Mouse (Mus musculus) CH12.LX (cell line): Measurements from ENCODE around the gene Eefsec. TPM values are rescaled to one million over a fixed set of nuclear protein-coding genes. Genes with fewer than 3 reads are reported as not detected.

Experiments used
- DNase-seq: peaks from one replicate; pipeline ENCODE4 v3.0.0-alpha.2; 2013; ENCODE audit errors: extremely low read depth
- H3K27ac ChIP-seq: 2 replicates; pipeline ENCODE4 v1.5.1; 2012; ENCODE audit warnings: low read depth, mild to moderate bottlenecking, control low read depth, moderate library complexity; ENCODE audit not compliant: insufficient read depth
- H3K27me3 ChIP-seq: replicated peaks from 2 replicates; pipeline ENCODE3; 2012; ENCODE audit warnings: inconsistent platforms
- H3K36me3 ChIP-seq, 2 experiments: replicated peaks in 1 of 2; 2 replicates each; pipeline versions ENCODE3 to v1.6.1; 2012; ENCODE audit warnings: inconsistent platforms in 1 of 2, low read length in 1 of 2, mild to moderate bottlenecking in 1 of 2, mixed read lengths in 1 of 2, moderate library complexity in 1 of 2; ENCODE audit not compliant: control insufficient read depth in 1 of 2, insufficient read depth in 1 of 2
- H3K4me1 ChIP-seq, 2 experiments: 2 replicates each; pipeline ENCODE4 v1.6.1; 2012; ENCODE audit warnings: inconsistent platforms in 1 of 2, moderate library complexity in 1 of 2; ENCODE audit not compliant: insufficient read depth in 2 of 2, control insufficient read depth in 1 of 2
- H3K4me2 ChIP-seq: 2 replicates; pipeline ENCODE4 v1.6.1; 2012; ENCODE audit warnings: low read depth, mild to moderate bottlenecking, control low read depth; ENCODE audit not compliant: poor library complexity, insufficient read depth, severe bottlenecking
- H3K4me3 ChIP-seq, 3 experiments: fragments of 150-350 bp in 1 of 3; sonication (generic) in 1 of 3; replicated peaks in 1 of 3; 2 replicates each; pipeline versions ENCODE3 to v1.5.1; 2011 to 2012; ENCODE audit warnings: low read depth in 2 of 3, low read length in 2 of 3, mild to moderate bottlenecking in 2 of 3, moderate library complexity in 2 of 3, control low read depth in 1 of 3, improper control_type of control experiment in 1 of 3, inconsistent platforms in 1 of 3, mixed read lengths in 1 of 3; ENCODE audit not compliant: poor library complexity in 1 of 3
- H3K79me2 ChIP-seq: replicated peaks from 2 replicates; pipeline ENCODE4 v1.6.1; 2012; ENCODE audit warnings: mild to moderate bottlenecking, moderate library complexity; ENCODE audit not compliant: control insufficient read depth, poor library complexity, insufficient read depth, severe bottlenecking; ENCODE audit errors: extremely low read depth
- H3K9ac ChIP-seq: 2 replicates; pipeline ENCODE4 v1.6.1; 2012; ENCODE audit warnings: low read depth, mild to moderate bottlenecking, control low read depth, moderate library complexity; ENCODE audit not compliant: insufficient read depth
- H3K9me3 ChIP-seq: replicated peaks from 2 replicates; pipeline ENCODE3; 2012; ENCODE audit warnings: low read length, inconsistent platforms, mixed read lengths
- BHLHE40 ChIP-seq: IDR thresholded peaks from 2 replicates; pipeline ENCODE4 v1.6.1; 2011; ENCODE audit warnings: mild to moderate bottlenecking, low read depth, low read length, improper control_type of control experiment
- CTCF ChIP-seq, 2 experiments: IDR thresholded peaks in 1 of 2; conservative IDR thresholded peaks in 1 of 2; 2 replicates each; pipeline ENCODE4 v1.5.1; 2011 to 2012; ENCODE audit warnings: low read depth in 2 of 2, low read length in 2 of 2, improper control_type of control experiment in 1 of 2, inconsistent platforms in 1 of 2, mild to moderate bottlenecking in 1 of 2, moderate library complexity in 1 of 2
- ELF1 ChIP-seq: IDR thresholded peaks from 2 replicates; pipeline ENCODE4 v1.6.1; 2014; ENCODE audit warnings: low read depth, mild to moderate bottlenecking, inconsistent platforms, low read length, improper control_type of control experiment
- GABPA ChIP-seq: IDR thresholded peaks from 2 replicates; pipeline ENCODE4 v1.6.1; 2012; ENCODE audit warnings: low read depth, low read length, improper control_type of control experiment, inconsistent platforms; ENCODE audit not compliant: insufficient replicate concordance
- HCFC1 ChIP-seq: IDR thresholded peaks from 2 replicates; pipeline ENCODE4 v1.6.1; 2012; ENCODE audit warnings: low read depth, mild to moderate bottlenecking, inconsistent platforms, low read length, improper control_type of control experiment
- JUND ChIP-seq: conservative IDR thresholded peaks from 2 replicates; pipeline ENCODE4 v1.6.1; 2011; ENCODE audit warnings: low read depth, low read length, improper control_type of control experiment
- KAT2A ChIP-seq: IDR thresholded peaks from 2 replicates; pipeline ENCODE4 v1.6.1; 2012; ENCODE audit warnings: low read length, improper control_type of control experiment, inconsistent platforms; ENCODE audit not compliant: insufficient replicate concordance
- MAFK ChIP-seq: IDR thresholded peaks from 2 replicates; pipeline ENCODE4 v1.6.1; 2011; ENCODE audit warnings: low read length, improper control_type of control experiment; ENCODE audit not compliant: insufficient replicate concordance
- MEF2A ChIP-seq: IDR thresholded peaks from 2 replicates; pipeline ENCODE4 v1.6.1; 2014; ENCODE audit warnings: low read depth, mild to moderate bottlenecking, inconsistent platforms, low read length, improper control_type of control experiment, borderline replicate concordance
- MYC ChIP-seq: IDR thresholded peaks from 2 replicates; pipeline ENCODE4 v1.6.1; 2011; ENCODE audit warnings: low read depth, mild to moderate bottlenecking, improper control_type of control experiment, low read length
- NELFE ChIP-seq: IDR thresholded peaks from 2 replicates; pipeline ENCODE4 v1.6.1; 2011; ENCODE audit warnings: low read depth, low read length, improper control_type of control experiment
- NRF1 ChIP-seq: IDR thresholded peaks from 2 replicates; pipeline ENCODE4 v1.6.1; 2014; ENCODE audit warnings: low read depth, mild to moderate bottlenecking, inconsistent platforms, low read length, improper control_type of control experiment, moderate library complexity
- PAX5 ChIP-seq: IDR thresholded peaks from 2 replicates; pipeline ENCODE4 v1.6.1; 2012; ENCODE audit warnings: low read length, inconsistent platforms, mixed read lengths
- RAD21 ChIP-seq: IDR thresholded peaks from 2 replicates; pipeline ENCODE4 v1.6.1; 2011; ENCODE audit warnings: low read depth, mild to moderate bottlenecking, low read length, improper control_type of control experiment, moderate library complexity
- SIN3A ChIP-seq: IDR thresholded peaks from 2 replicates; pipeline ENCODE4 v1.6.1; 2012; ENCODE audit warnings: low read length, improper control_type of control experiment, inconsistent platforms
- TBP ChIP-seq: conservative IDR thresholded peaks from 2 replicates; pipeline ENCODE4 v1.6.1; 2011; ENCODE audit warnings: low read depth, low read length, improper control_type of control experiment
- TCF12 ChIP-seq: IDR thresholded peaks from 2 replicates; pipeline ENCODE4 v1.6.1; 2014; ENCODE audit warnings: low read depth, mild to moderate bottlenecking, inconsistent platforms, low read length, improper control_type of control experiment
- USF1 ChIP-seq: IDR thresholded peaks from 2 replicates; pipeline ENCODE4 v1.6.1; 2014; ENCODE audit warnings: low read depth, mild to moderate bottlenecking, inconsistent platforms, low read length, improper control_type of control experiment
- ZKSCAN1 ChIP-seq: IDR thresholded peaks from 2 replicates; pipeline ENCODE4 v1.6.1; 2012; ENCODE audit warnings: low read depth, inconsistent platforms, low read length, improper control_type of control experiment, borderline replicate concordance
- ZNF384 ChIP-seq: IDR thresholded peaks from 2 replicates; pipeline ENCODE4 v1.6.1; 2012; ENCODE audit warnings: low read depth, low read length, improper control_type of control experiment, inconsistent platforms
- dilution Hi-C: fragments of 300-500 bp; cut with MboI; formaldehyde crosslinking; loops from 2 replicates; pipeline ENCODE4 v1.14.3; 2020; ENCODE audit warnings: low sequenced_read_pairs; ENCODE audit not compliant: extremely low pct_unique_long_range_greater_than_20kb, extremely low pct_ligation_motif_present
- in situ Hi-C: fragments of 300-500 bp; cut with MboI; formaldehyde crosslinking; loops from 3 replicates; pipeline ENCODE4 v1.14.3; 2019; ENCODE audit warnings: low sequenced_read_pairs, low pct_ligation_motif_present, low pct_unique_long_range_greater_than_20kb, mixed read lengths
- polyA plus RNA-seq: library from polyadenylated mRNA; unstranded; fragments of >175 nt; gene quantifications from 2 replicates; pipeline ENCODE4 v1.2.1, GENCODE M21; 2012; ENCODE audit warnings: low read depth; ENCODE audit not compliant: insufficient read length
- total RNA-seq, 2 experiments: library from RNA; depleted of rRNA; stranded (reverse); fragments of 300-350 nt in 1 of 2; fragments of >200 nt in 1 of 2; gene quantifications; 2 replicates each; pipeline ENCODE4 v1.2.3; 2012 to 2014

The Eefsec gene
- total and polyA plus RNA-seq, 3 experiments = 26.2 to 48.8 (median 32.1) TPM

GRCm38 (mm10) chr6:88489834-88490233, 43.5 kb upstream of the Eefsec start:
- in situ Hi-C loops = no loop called here
- Histone ChIP-seq H3K27me3 (no peaks in the 10 kb centered on the region), H3K4me2 (no peak overlapping the region), H3K27ac (no peak overlapping the region), H3K4me1 (peaks cover 0 to 19% of the 10 kb centered on the region in 2 experiments; a peak in 2 of 4 replicates), H3K79me2 (no peaks in the 10 kb centered on the region), H3K36me3 (peaks cover 70 to 91% of the 10 kb centered on the region in 2 experiments), H3K4me3 (no peak overlapping the region), H3K9me3 (no peaks in the 10 kb centered on the region), H3K9ac (no peak overlapping the region)
- DNase-seq = no peak
- dilution Hi-C loops = no loop called here
- TF ChIP-seq MEF2A (no peak), NELFE (no peak), SIN3A (no peak), RAD21 (no peak), CTCF (conservative IDR thresholded peaks at IDR 0.05 in 1 of 2, IDR thresholded peaks at IDR 0.05 in 1 of 2; ENCODE audit: low read depth in 2 of 2, low read length in 2 of 2) (no peak), ZKSCAN1 (no peak), USF1 (no peak), BHLHE40 (no peak), ZNF384 (no peak), MYC (no peak), JUND (no peak), PAX5 (no peak), HCFC1 (no peak), TCF12 (no peak), ELF1 (no peak)

- no peaks in the 10 kb centered on the region for H3K9me3 ChIP-seq
- no peak overlapping the region for H3K9ac ChIP-seq
- peaks cover 76 to 96% of the 10 kb centered on the region in 2 experiments for H3K36me3 ChIP-seq
- H3K4me2 ChIP-seq = no peak overlapping the region
- dilution Hi-C loops = no loop called here
- no peaks in the 10 kb centered on the region for H3K27me3 ChIP-seq
- in situ Hi-C loops = no loop called here
- TF ChIP-seq CTCF (conservative IDR thresholded peaks at IDR 0.05 in 1 of 2, IDR thresholded peaks at IDR 0.05 in 1 of 2; ENCODE audit: low read depth in 2 of 2, low read length in 2 of 2) = no peak
- TF ChIP-seq GABPA = no peak
- TF ChIP-seq NRF1 = no peak
- no peak for TF ChIP-seq TBP
- no peak for TF ChIP-seq SIN3A
- TF ChIP-seq MAFK = no peak
- TF ChIP-seq KAT2A = no peak
- no peak for TF ChIP-seq USF1
- no peaks in the 10 kb centered on the region for H3K79me2 ChIP-seq
- no peak for DNase-seq
- no peak overlapping the region for H3K4me3 ChIP-seq
- peaks cover 0 to 25% of the 10 kb centered on the region in 2 experiments; a peak in 2 of 4 replicates for H3K4me1 ChIP-seq
- H3K27ac ChIP-seq = no peak overlapping the region
Measured at GRCm38 (mm10) chr6:88489026-88489425, 42.7 kb upstream of the Eefsec start.
